Mouse (Mus musculus) liver, embryonic 14.5 days (tissue): Measurements from ENCODE around the gene Elovl6. TPM values are rescaled to one million over a fixed set of nuclear protein-coding genes. Genes with fewer than 3 reads are reported as not detected.

Experiments
- ATAC-seq: fragments of 200-750 bp; cut with Nextera tagmentation; 2 replicates; pipeline ENCODE4 v1.8.0; 2017; ENCODE audit warnings: moderate number of reproducible peaks, mild to moderate bottlenecking, moderate library complexity; ENCODE audit not compliant: insufficient read depth
- DNase-seq, 3 experiments: peaks; one replicate each; pipeline ENCODE4 v3.0.0-alpha.2; 2012 to 2013; ENCODE audit warnings: low read depth in 3 of 3, low spot score in 3 of 3
- H3K27ac ChIP-seq: fragments of 300-500 bp; sonication (generic); 2 replicates; pipeline ENCODE4 v1.5.1; 2014; ENCODE audit warnings: moderate library complexity, mild to moderate bottlenecking, control low read depth, inconsistent platforms
- H3K27me3 ChIP-seq: fragments of 300-500 bp; sonication (generic); 2 replicates; pipeline ENCODE4 v1.6.1; 2014; ENCODE audit warnings: mild to moderate bottlenecking, low read length, moderate library complexity; ENCODE audit not compliant: control insufficient read depth, insufficient read depth
- H3K36me3 ChIP-seq: fragments of 300-500 bp; sonication (generic); replicated peaks from 2 replicates; pipeline ENCODE4 v1.6.1; 2014; ENCODE audit warnings: low read depth; ENCODE audit not compliant: control insufficient read depth, insufficient read depth
- H3K4me1 ChIP-seq, 2 experiments: fragments of 200-500 bp in 1 of 2; fragments of 300-500 bp in 1 of 2; sonication (generic) in 1 of 2; replicated peaks; 2 replicates each; pipeline ENCODE4 v1.6.1; 2012 to 2014; ENCODE audit warnings: antibody characterized with exemption in 1 of 2, inconsistent platforms in 1 of 2, low read length in 1 of 2; ENCODE audit not compliant: control insufficient read depth in 2 of 2, insufficient read depth in 2 of 2
- H3K4me2 ChIP-seq: fragments of 300-500 bp; sonication (generic); 2 replicates; pipeline ENCODE4 v1.6.1; 2014; ENCODE audit warnings: low read depth, mild to moderate bottlenecking, control low read depth, moderate library complexity
- H3K4me3 ChIP-seq, 2 experiments: fragments of 200-500 bp in 1 of 2; fragments of 300-500 bp in 1 of 2; sonication (generic) in 1 of 2; 2 replicates each; pipeline ENCODE4 v1.5.1; 2012 to 2014; ENCODE audit warnings: low read depth in 2 of 2, low read length in 2 of 2, mild to moderate bottlenecking in 2 of 2, control low read depth in 1 of 2, inconsistent platforms in 1 of 2, moderate library complexity in 1 of 2; ENCODE audit not compliant: insufficient read depth in 1 of 2
- H3K9ac ChIP-seq: fragments of 300-500 bp; sonication (generic); replicated peaks from 2 replicates; pipeline ENCODE4 v1.6.1; 2014; ENCODE audit warnings: mild to moderate bottlenecking, control low read depth, moderate library complexity
- H3K9me3 ChIP-seq: fragments of 300-500 bp; sonication (generic); 2 replicates; pipeline ENCODE4 v1.6.1; 2016; ENCODE audit warnings: low read length, mixed read lengths; ENCODE audit not compliant: control insufficient read depth
- CTCF ChIP-seq: IDR thresholded peaks from 2 replicates; pipeline ENCODE4 v1.5.1; 2016; ENCODE audit warnings: antibody characterized with exemption, low read depth, control low read depth
- EP300 ChIP-seq: IDR thresholded peaks from 2 replicates; pipeline ENCODE4 v1.6.1; 2016; ENCODE audit warnings: antibody characterized with exemption, low read depth
- WGBS: fragments of 180-500 bp; shearing (Covaris S2); extraction: QIAGEN DNeasy Blood & Tissue Kit; methylation state at CpG from one replicate; pipeline ENCODE4 v1.1.7; 2014; ENCODE audit not compliant: insufficient replicate concordance; 5-methylcytosine and 5-hydroxymethylcytosine counted together
- polyA plus RNA-seq, 2 experiments: library from polyadenylated mRNA; depleted of rRNA in 1 of 2; stranded (reverse) in 1 of 2; unstranded in 1 of 2; fragments of >200 nt; fragmentation: Nextera tagmentation in 1 of 2; extraction: Ambion mirVana in 1 of 2; gene quantifications; 2 replicates each; pipeline versions ENCODE4 v1.2.1 to v1.2.3; 2012 to 2014

The Elovl6 gene
- polyA plus RNA-seq, 2 experiments: 7.2 TPM

GRCm38 (mm10) chr3:129657775-129658174 is 125.6 kb downstream of the Elovl6 start:
- Histone ChIP-seq H3K4me1 (no peaks in the 10 kb centered on the region; a peak in 1 of 4 replicates), H3K27ac (no peak overlapping the region), H3K9me3 (no peaks in the 10 kb centered on the region), H3K36me3 (no peaks in the 10 kb centered on the region), H3K27me3 (no peaks in the 10 kb centered on the region), H3K9ac (no peak overlapping the region), H3K4me3 (no peak overlapping the region), H3K4me2 (no peak overlapping the region)
- 51% methylated on average over 11 of the region's 11 CpGs for WGBS
- DNase-seq (no peak), ATAC-seq (no peak)
- TF ChIP-seq EP300: no peak
- no peak for TF ChIP-seq CTCF

- H3K4me3 ChIP-seq: no peak overlapping the region
These were observed 126.6 kb downstream of the Elovl6 start for GRCm38 (mm10) chr3:129658776-129659175.

GRCm38 (mm10) chr3:129663906-129664305 is 131.8 kb downstream of the Elovl6 start:
- H3K27ac ChIP-seq: no peak overlapping the region
- no peaks in the 10 kb centered on the region for H3K9me3 ChIP-seq
- no peak overlapping the region for H3K4me3 ChIP-seq
- ATAC-seq: no peak
- no peak overlapping the region for H3K9ac ChIP-seq
- WGBS: 50% methylated on average over 2 of the region's 2 CpGs
- H3K27me3 ChIP-seq: no peaks in the 10 kb centered on the region
- H3K36me3 ChIP-seq: no peaks in the 10 kb centered on the region
- TF ChIP-seq CTCF: no peak
- no peak for TF ChIP-seq EP300
- no peak for DNase-seq
- H3K4me1 ChIP-seq: no peaks in the 10 kb centered on the region
- no peak overlapping the region for H3K4me2 ChIP-seq

More at GRCm38 (mm10) chr3:129658776-129659175, 126.6 kb downstream of the Elovl6 start:
- Histone ChIP-seq H3K4me1 (no peaks in the 10 kb centered on the region; a peak in 1 of 4 replicates), H3K9ac (no peak overlapping the region), H3K9me3 (no peaks in the 10 kb centered on the region), H3K36me3 (no peaks in the 10 kb centered on the region), H3K27me3 (no peaks in the 10 kb centered on the region), H3K27ac (no peak overlapping the region), H3K4me2 (no peak overlapping the region)
- ATAC-seq (no peak), DNase-seq (no peak)
- TF ChIP-seq CTCF: no peak
- TF ChIP-seq EP300: no peak
- WGBS: 38% methylated on average over 7 of the region's 7 CpGs

GRCm38 (mm10) chr3:129675923-129676322 is 143.8 kb downstream of the Elovl6 start:
- H3K4me2 ChIP-seq: no peak overlapping the region
- H3K9ac ChIP-seq: no peak overlapping the region
- 78% methylated on average over 7 of the region's 7 CpGs for WGBS
- H3K4me3 ChIP-seq: no peak overlapping the region
- H3K27me3 ChIP-seq: no peaks in the 10 kb centered on the region
- TF ChIP-seq EP300 (no peak), CTCF (no peak)
- H3K4me1 ChIP-seq: no peaks in the 10 kb centered on the region
- ATAC-seq (no peak), DNase-seq (no peak)
- H3K27ac ChIP-seq: no peak overlapping the region
- H3K36me3 ChIP-seq: no peaks in the 10 kb centered on the region
- no peaks in the 10 kb centered on the region for H3K9me3 ChIP-seq

GRCm38 (mm10) chr3:129680258-129680657 is 148.1 kb downstream of the Elovl6 start:
- H3K27ac ChIP-seq: no peak overlapping the region
- DNase-seq (no peak), ATAC-seq (no peak)
- H3K36me3 ChIP-seq: no peaks in the 10 kb centered on the region
- no peaks in the 10 kb centered on the region for H3K4me1 ChIP-seq
- no peak overlapping the region for H3K4me3 ChIP-seq
- H3K4me2 ChIP-seq: no peak overlapping the region
- H3K9me3 ChIP-seq: no peaks in the 10 kb centered on the region
- 71% methylated on average over 5 of the region's 5 CpGs for WGBS
- TF ChIP-seq CTCF: no peak
- no peak for TF ChIP-seq EP300
- no peak overlapping the region for H3K9ac ChIP-seq
- no peaks in the 10 kb centered on the region for H3K27me3 ChIP-seq
